Mouse (Mus musculus) cortical plate, adult 2 months (tissue): ENCODE data around the gene Ntpcr. TPM values are rescaled to one million over a fixed set of nuclear protein-coding genes. Genes with fewer than 3 reads are reported as not detected.

Experiments used
- H3K27ac ChIP-seq: fragments of 200-500 bp; 2 replicates; pipeline ENCODE4 v1.5.1; 2012; ENCODE audit warnings: low read length, control low read depth, inconsistent platforms; ENCODE audit not compliant: insufficient read depth
- H3K4me1 ChIP-seq: fragments of 200-500 bp; 2 replicates; pipeline ENCODE4 v1.6.1; 2011; ENCODE audit warnings: low read length; ENCODE audit not compliant: control insufficient read depth, insufficient read depth
- H3K4me3 ChIP-seq: fragments of 200-500 bp; 2 replicates; pipeline ENCODE4 v1.5.1; 2011; ENCODE audit warnings: mild to moderate bottlenecking, low read length, control low read depth; ENCODE audit not compliant: insufficient read depth
- CTCF ChIP-seq: fragments of 200-500 bp; IDR thresholded peaks from 2 replicates; pipeline ENCODE4 v1.5.1; 2011; ENCODE audit warnings: mild to moderate bottlenecking, control low read depth, low read length; ENCODE audit not compliant: insufficient read depth; ENCODE audit errors: extremely low read depth
- POLR2A ChIP-seq: fragments of 200-500 bp; IDR thresholded peaks from 2 replicates; pipeline ENCODE4 v1.6.1; 2011; ENCODE audit warnings: mild to moderate bottlenecking, low read length, control low read depth; ENCODE audit not compliant: insufficient read depth; ENCODE audit errors: extremely low read depth
- polyA plus RNA-seq: library from polyadenylated mRNA; depleted of rRNA; stranded (reverse); fragments of >200 nt; gene quantifications from 2 replicates; pipeline ENCODE4 v1.2.3, GENCODE M21; 2012

Gene Ntpcr
- polyA plus RNA-seq, 1 experiment, result 58.5 TPM

- Histone ChIP-seq H3K4me1 (no peaks in the 10 kb centered on the region), H3K27ac (no peak overlapping the region), H3K4me3 (no peak overlapping the region)
- no peak for TF ChIP-seq POLR2A
- no peak for TF ChIP-seq CTCF
Measured at GRCm38 (mm10) chr8:125768079-125768478, 38.3 kb downstream of the Ntpcr start.

- no peak for TF ChIP-seq CTCF
- TF ChIP-seq POLR2A, result no peak
- Histone ChIP-seq H3K4me1 (no peaks in the 10 kb centered on the region), H3K27ac (no peak overlapping the region), H3K4me3 (no peak overlapping the region)
Measured at GRCm38 (mm10) chr8:125772300-125772699, 42.5 kb downstream of the Ntpcr start.

GRCm38 (mm10) chr8:125773281-125773803, 43.6 kb downstream of the Ntpcr start:
- H3K27ac ChIP-seq, result no peak overlapping the region
- TF ChIP-seq CTCF (no peak), POLR2A (no peak)
- no peaks in the 10 kb centered on the region for H3K4me1 ChIP-seq
- no peak overlapping the region for H3K4me3 ChIP-seq

GRCm38 (mm10) chr8:125775031-125775430, 45.3 kb downstream of the Ntpcr start:
- Histone ChIP-seq H3K27ac (no peak overlapping the region), H3K4me3 (no peak overlapping the region), H3K4me1 (no peaks in the 10 kb centered on the region)
- TF ChIP-seq CTCF (no peak), POLR2A (no peak)

GRCm38 (mm10) chr8:125776314-125776713, 46.6 kb downstream of the Ntpcr start:
- TF ChIP-seq CTCF (no peak), POLR2A (no peak)
- no peak overlapping the region for H3K4me3 ChIP-seq
- H3K4me1 ChIP-seq, result no peaks in the 10 kb centered on the region
- H3K27ac ChIP-seq, result no peak overlapping the region

- Histone ChIP-seq H3K27ac (no peak overlapping the region), H3K4me3 (no peak overlapping the region), H3K4me1 (no peaks in the 10 kb centered on the region)
- TF ChIP-seq POLR2A (no peak), CTCF (no peak)
Measured at GRCm38 (mm10) chr8:125776800-125777199, 47.0 kb downstream of the Ntpcr start.

- H3K4me3 ChIP-seq, result no peak overlapping the region
- no peak for TF ChIP-seq CTCF
- TF ChIP-seq POLR2A, result no peak
- no peak overlapping the region for H3K27ac ChIP-seq
- H3K4me1 ChIP-seq, result no peaks in the 10 kb centered on the region
Measured at GRCm38 (mm10) chr8:125777478-125778164, 47.9 kb downstream of the Ntpcr start.

- Histone ChIP-seq H3K27ac (no peak overlapping the region), H3K4me3 (no peak overlapping the region), H3K4me1 (no peaks in the 10 kb centered on the region)
- TF ChIP-seq POLR2A (no peak), CTCF (no peak)
Measured at GRCm38 (mm10) chr8:125778919-125779318, 49.2 kb downstream of the Ntpcr start.

- Histone ChIP-seq H3K4me1 (no peaks in the 10 kb centered on the region), H3K4me3 (no peak overlapping the region), H3K27ac (no peak overlapping the region)
- TF ChIP-seq CTCF, result no peak
- no peak for TF ChIP-seq POLR2A
Measured at GRCm38 (mm10) chr8:125779656-125780055, 49.9 kb downstream of the Ntpcr start.

- Histone ChIP-seq H3K4me3 (no peak overlapping the region), H3K27ac (no peak overlapping the region), H3K4me1 (no peaks in the 10 kb centered on the region)
- no peak for TF ChIP-seq POLR2A
- TF ChIP-seq CTCF, result no peak
Measured at GRCm38 (mm10) chr8:125782161-125782560, 52.4 kb downstream of the Ntpcr start.
